Mouse (Mus musculus) myocyte (in vitro differentiated cells): ENCODE data around the gene Gm49333.
"Not testable (repeated sequence)": the region's sequence is repeated elsewhere in the genome, so short reads cannot be mapped to it uniquely, and the experiment has no call there.

Experiments
- E2F4 ChIP-seq: IDR thresholded peaks from one replicate; pipeline ENCODE4 v1.6.1; 2011; ENCODE audit warnings: mild to moderate bottlenecking, control low read depth, moderate library complexity; ENCODE audit not compliant: insufficient read depth
- MYOD1 ChIP-seq, 3 experiments: IDR thresholded peaks; one replicate each; pipeline ENCODE4 v1.6.1; 2011; ENCODE audit warnings: control low read depth in 2 of 3, low read depth in 2 of 3, mild to moderate bottlenecking in 2 of 3, moderate library complexity in 1 of 3; ENCODE audit not compliant: insufficient read length in 2 of 3, control insufficient read depth in 1 of 3
- POLR2A ChIP-seq: IDR thresholded peaks from one replicate; pipeline ENCODE4 v1.6.1; 2011; ENCODE audit warnings: low read depth, mild to moderate bottlenecking, control low read depth, moderate library complexity; ENCODE audit not compliant: insufficient read length
- POLR2AphosphoS2 ChIP-seq: IDR thresholded peaks from one replicate; pipeline ENCODE4 v1.6.1; 2011; ENCODE audit warnings: low read depth, control low read depth; ENCODE audit not compliant: insufficient read length
- TCF12 ChIP-seq: IDR thresholded peaks from one replicate; pipeline ENCODE4 v1.6.1; 2011; ENCODE audit warnings: mild to moderate bottlenecking, control low read depth; ENCODE audit not compliant: poor library complexity, insufficient read depth, severe bottlenecking
- TCF3 ChIP-seq: IDR thresholded peaks from one replicate; pipeline ENCODE4 v1.6.1; 2011; ENCODE audit warnings: low read depth, control low read depth; ENCODE audit not compliant: insufficient read length
- USF1 ChIP-seq: IDR thresholded peaks from one replicate; pipeline ENCODE4 v1.6.1; 2011; ENCODE audit warnings: low read depth, mild to moderate bottlenecking, control low read depth, moderate library complexity

GRCm38 (mm10) chr16:20668013-20668412 lies 56.6 kb downstream of the Gm49333 start, which contains the start of gene Eif4g1:
- not testable (repeated sequence) for TF ChIP-seq POLR2A; E2F4; TCF12; MYOD1 (IDR thresholded peaks at IDR 0.05; ENCODE audit: control insufficient read depth in 1 of 3, insufficient read length in 2 of 3, low read depth in 2 of 3); TCF3; POLR2AphosphoS2; USF1
